Mouse (Mus musculus) small intestine, adult 2 months (tissue): ENCODE data around the gene Gm20388.

ENCODE experiments used
- CTCF ChIP-seq: fragments of 200-500 bp; IDR thresholded peaks from 2 replicates; pipeline ENCODE4 v1.5.1; 2012; ENCODE audit warnings: low read depth, mild to moderate bottlenecking, control low read depth, inconsistent platforms, low read length, moderate library complexity, mixed read lengths; ENCODE audit not compliant: insufficient replicate concordance, insufficient read length; ENCODE audit errors: extremely low read depth
- POLR2A ChIP-seq: fragments of 200-500 bp; IDR thresholded peaks from 2 replicates; pipeline ENCODE4 v1.6.1; 2012; ENCODE audit warnings: low read depth, mild to moderate bottlenecking, control low read depth, inconsistent platforms, low read length, moderate library complexity

DNA sequence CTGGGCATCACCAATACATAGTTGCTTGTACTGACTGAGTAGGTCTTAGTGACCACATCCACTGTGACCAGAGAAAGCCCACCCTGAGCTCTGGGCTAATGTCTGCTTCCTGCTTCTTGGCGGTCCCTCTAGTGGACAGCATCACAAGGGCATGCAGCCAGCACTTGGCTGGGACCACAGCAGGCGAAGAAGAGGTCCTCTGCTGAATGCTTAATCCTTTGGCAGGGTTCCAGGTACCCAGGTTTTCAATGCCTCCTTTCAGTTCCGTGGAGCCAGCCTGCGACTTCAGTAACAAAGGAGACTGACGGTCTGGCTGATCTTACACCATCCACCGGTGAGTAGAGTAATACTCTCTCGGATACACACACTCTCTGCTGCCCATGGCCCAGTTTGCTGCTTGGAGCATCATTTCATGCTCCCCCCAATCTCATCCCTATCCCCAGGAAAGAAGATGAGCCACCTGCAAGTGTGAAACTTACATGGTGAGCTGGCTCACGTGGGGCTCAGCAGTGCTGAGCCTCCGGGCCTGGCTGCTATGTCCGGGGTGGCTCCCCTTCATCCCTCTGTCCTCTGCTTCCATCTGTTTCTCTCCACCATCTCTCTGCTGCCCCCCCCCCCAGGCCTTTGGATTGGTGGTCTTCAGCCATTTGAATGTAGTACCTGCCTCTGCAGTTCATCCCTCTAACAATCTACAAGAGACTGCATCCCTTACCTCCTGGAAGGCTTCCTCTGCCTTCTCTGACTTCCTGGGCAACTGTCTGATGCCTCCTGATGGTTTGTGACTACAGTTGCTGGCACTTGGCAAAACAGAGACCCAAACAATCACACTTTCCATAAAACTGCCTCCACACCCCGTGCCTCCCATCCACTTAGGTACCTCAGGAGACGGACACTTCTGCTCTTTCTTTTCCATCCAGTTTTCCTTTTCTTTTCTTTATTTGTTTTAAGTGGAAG, 2025.0 kb downstream of the Gm20388 start:
- TF ChIP-seq CTCF: no peak
- no peak for TF ChIP-seq POLR2A
